Mouse (Mus musculus): Measurements from ENCODE around the gene Sema3e. TPM values are rescaled to one million over a fixed set of nuclear protein-coding genes. Genes with fewer than 3 reads are reported as not detected.

Sema3e gene
- polyA plus RNA-seq (2016; fragmentation: Nextera tagmentation; extraction: Ambion mirVana) = 2.0 and 2.1 TPM in 2 replicates

DNA sequence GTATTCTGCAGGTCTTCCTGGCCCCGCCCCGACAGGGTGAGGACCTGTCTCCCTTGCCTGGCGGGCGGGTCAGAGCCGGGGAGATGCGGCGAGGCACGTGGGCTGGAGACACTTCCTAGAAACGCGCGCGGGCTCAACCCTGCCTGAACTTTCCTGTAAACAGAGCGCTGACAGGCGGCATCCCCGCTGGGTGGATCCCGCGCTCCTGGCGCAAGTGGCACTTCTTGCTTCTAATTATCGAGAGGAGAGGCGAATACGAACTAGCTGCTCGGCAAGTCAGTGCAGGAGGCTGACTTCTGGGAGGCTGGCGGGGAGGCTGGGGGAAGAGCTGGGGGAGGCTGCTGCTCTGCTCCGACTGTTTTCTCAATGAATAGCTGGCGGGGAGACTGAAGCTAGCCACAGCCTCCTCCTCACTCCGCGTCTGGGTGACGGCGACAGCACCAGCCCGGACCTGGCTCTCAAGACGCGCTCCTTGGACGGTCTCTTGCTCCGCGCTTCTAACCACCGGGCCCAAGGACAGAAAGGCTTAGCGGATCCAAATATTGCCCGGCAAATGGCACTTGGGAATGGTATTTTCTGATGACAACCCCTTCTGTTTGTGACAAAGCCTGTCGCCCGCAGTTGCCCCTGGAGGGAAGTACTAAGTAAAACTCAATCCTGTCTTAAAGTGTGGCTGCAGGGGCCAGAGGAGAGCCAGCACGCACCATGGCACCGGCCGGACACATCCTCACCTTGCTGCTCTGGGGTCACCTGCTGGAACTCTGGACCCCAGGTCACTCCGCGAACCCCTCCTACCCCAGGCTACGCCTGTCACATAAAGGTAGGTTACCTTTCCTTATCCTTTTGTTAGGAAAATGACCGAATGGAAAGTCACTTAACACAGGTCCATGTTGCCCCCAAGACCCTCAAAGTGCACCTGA, at the start of gene Sema3e:
TSS of gene Sema3e (plus strand) at position 72 of the 920 bp plus-strand sequence.
- Histone ChIP-seq H3K9me3 (peaks cover 6% of the 10 kb centered on the region; the same call in 1 of the 2 replicates), H3K36me3 (no peaks in the 10 kb centered on the region), H3K27me3 (ENCODE audit: insufficient read depth, poor library complexity, severe bottlenecking) (peaks cover 17% of the 10 kb centered on the region), H3K4me1 (replicated peaks) (peaks cover 7% of the 10 kb centered on the region), H3K27ac (peak within 1 kb of the TSS; percentile 71), H3K4me3 (peak within 1 kb of the TSS; percentile 63)
- DNase-seq (ENCODE audit: low spot score) = peak; percentile 63
- under 1% methylated on average over 47 of the region's 47 CpGs for WGBS

DNA sequence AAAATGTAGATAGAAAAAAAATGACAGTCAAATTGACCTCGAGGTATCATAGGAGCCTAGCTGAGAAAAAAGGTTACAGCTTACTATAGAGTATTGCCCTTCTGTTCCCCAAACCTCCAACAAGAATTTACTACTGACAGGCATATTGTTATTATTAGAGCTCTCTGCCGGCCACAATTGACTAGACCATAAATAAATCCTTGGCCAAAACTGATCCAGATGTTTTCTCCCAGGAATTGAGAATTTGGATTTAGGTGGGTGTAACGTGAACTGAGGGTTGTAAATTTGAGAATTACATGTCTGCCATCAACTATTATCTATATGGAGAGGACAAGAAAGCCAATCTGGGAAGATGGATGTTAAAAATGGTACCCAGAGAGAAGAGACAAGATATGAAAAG, 47.5 kb upstream of the Sema3e start:
- WGBS = 72% methylated on average over 3 of the region's 3 CpGs
- H3K4me1 ChIP-seq (replicated peaks) = peaks cover 7% of the 10 kb centered on the region
- no peaks in the 10 kb centered on the region for H3K27me3 ChIP-seq (ENCODE audit: insufficient read depth, poor library complexity, severe bottlenecking)
- no peaks in the 10 kb centered on the region for H3K9me3 ChIP-seq
- H3K36me3 ChIP-seq = no peaks in the 10 kb centered on the region
- H3K27ac ChIP-seq = no peak overlapping the region
- H3K4me3 ChIP-seq = no peak overlapping the region
- DNase-seq (ENCODE audit: low spot score) = no peak

DNA sequence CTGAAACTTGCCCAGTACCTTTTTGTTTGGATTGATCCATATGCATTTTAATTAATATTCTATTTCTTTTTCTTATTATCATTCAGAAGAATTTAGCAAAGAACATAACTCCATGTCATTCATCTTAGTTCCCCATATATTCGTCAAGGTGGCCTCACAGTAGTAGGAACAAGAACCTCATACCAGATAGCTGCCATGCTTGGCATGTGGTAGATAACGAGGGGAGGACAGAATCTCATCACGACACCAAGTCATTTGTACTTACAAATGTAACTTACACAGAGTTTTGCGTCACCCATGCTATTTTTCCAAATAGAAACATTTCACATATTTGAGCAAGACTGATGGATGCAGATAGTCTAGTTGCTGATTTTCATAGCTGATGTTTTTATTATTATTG, 45.9 kb upstream of the Sema3e start:
- WGBS = 90% methylated on average over 4 of the region's 4 CpGs
- H3K27me3 ChIP-seq (ENCODE audit: insufficient read depth, poor library complexity, severe bottlenecking) = no peaks in the 10 kb centered on the region
- no peak overlapping the region for H3K4me3 ChIP-seq
- H3K4me1 ChIP-seq (replicated peaks) = peaks cover 10% of the 10 kb centered on the region
- H3K9me3 ChIP-seq = no peaks in the 10 kb centered on the region
- H3K36me3 ChIP-seq = no peaks in the 10 kb centered on the region
- no peak for DNase-seq (ENCODE audit: low spot score)
- no peak overlapping the region for H3K27ac ChIP-seq

DNA sequence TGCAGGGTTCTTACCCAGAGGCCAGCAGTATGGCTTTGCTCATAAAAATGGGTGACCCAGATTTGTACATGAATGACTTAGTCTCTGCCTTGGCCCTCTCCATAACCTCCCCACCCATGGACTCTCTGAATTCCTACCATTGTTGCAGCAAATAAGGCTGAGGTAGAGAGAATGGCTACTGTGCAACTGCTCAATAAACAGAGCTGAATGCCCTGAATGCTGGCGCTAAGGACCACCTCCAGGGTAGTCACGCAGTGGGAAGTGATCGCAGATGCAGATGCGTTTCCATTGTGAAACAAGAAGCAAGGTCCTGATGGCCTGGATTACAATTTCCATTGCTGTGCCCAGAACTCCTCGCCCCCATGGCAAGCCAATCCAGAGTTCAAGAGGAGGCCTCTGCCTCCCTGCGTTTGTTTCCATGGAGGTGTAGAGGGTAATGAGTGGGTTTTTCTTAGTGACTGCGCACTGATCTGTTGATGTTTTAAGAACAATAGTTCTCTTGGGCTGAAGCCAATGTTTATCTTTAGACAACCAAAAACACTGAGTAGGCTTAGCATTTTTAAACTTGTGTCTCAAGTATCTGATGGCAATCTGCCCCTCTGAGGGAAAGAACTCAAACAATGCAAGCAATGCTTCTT, 42.5 kb upstream of the Sema3e start:
- Histone ChIP-seq H3K27me3 (ENCODE audit: insufficient read depth, poor library complexity, severe bottlenecking) (no peaks in the 10 kb centered on the region), H3K4me1 (replicated peaks) (peaks cover 10% of the 10 kb centered on the region), H3K9me3 (no peaks in the 10 kb centered on the region), H3K4me3 (no peak overlapping the region), H3K36me3 (no peaks in the 10 kb centered on the region), H3K27ac (no peak overlapping the region)
- peak; percentile 21 for DNase-seq (ENCODE audit: low spot score)
- WGBS = 21% methylated on average over 7 of the region's 7 CpGs

DNA sequence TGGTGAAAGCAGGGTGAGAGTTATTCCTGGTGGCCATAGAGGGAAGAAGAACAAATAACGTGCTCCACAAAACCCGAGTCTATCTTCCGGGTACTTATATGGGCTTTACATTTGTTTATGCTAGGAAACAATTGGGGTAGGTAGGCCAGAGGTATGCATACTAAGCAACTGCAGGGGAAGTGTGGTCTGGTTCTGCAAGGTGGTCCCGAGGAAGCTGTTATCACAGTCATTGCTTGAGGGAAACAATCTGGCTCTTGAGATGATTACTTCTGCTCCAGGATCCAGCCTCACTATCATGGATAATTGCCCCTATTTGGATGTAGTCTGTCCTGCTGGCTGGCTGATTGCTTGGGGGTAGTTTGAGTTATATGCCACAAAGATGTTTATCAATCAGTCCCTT, 41.5 kb upstream of the Sema3e start:
- WGBS = 81% methylated on average over 4 of the region's 4 CpGs
- no peak for DNase-seq (ENCODE audit: low spot score)

DNA sequence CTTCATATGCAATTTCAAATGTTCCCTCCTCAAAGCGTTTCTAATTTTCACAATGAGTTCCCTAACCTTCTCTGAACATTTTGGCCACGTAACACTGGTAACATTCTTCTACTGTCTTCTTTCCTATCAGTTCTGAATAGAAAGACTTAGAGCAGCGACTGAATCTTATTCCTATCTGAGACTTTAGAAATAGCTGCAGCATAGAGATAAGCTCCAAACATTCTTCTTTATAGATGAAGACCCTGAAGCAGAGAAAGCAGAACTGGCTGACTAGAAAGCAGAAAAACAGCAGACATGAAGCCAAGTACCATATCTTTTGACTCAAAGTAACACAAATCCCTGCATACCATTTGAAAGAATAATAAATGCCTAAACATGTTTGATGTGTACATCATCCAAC, 39.4 kb upstream of the Sema3e start:
- DNase-seq (ENCODE audit: low spot score) = no peak
- WGBS = 87% methylated on average over 3 of the region's 3 CpGs
- H3K4me1 ChIP-seq (replicated peaks) = peaks cover 10% of the 10 kb centered on the region
- H3K27me3 ChIP-seq (ENCODE audit: insufficient read depth, poor library complexity, severe bottlenecking) = no peaks in the 10 kb centered on the region
- no peaks in the 10 kb centered on the region for H3K36me3 ChIP-seq
- no peak overlapping the region for H3K4me3 ChIP-seq
- H3K9me3 ChIP-seq = no peaks in the 10 kb centered on the region
- no peak overlapping the region for H3K27ac ChIP-seq

More for the DNA sequence above, 41.5 kb upstream of the Sema3e start:
- Histone ChIP-seq H3K27me3 (ENCODE audit: insufficient read depth, poor library complexity, severe bottlenecking) (no peaks in the 10 kb centered on the region), H3K4me3 (no peak overlapping the region), H3K36me3 (no peaks in the 10 kb centered on the region), H3K4me1 (replicated peaks) (peaks cover 10% of the 10 kb centered on the region), H3K9me3 (no peaks in the 10 kb centered on the region), H3K27ac (no peak overlapping the region)

DNA sequence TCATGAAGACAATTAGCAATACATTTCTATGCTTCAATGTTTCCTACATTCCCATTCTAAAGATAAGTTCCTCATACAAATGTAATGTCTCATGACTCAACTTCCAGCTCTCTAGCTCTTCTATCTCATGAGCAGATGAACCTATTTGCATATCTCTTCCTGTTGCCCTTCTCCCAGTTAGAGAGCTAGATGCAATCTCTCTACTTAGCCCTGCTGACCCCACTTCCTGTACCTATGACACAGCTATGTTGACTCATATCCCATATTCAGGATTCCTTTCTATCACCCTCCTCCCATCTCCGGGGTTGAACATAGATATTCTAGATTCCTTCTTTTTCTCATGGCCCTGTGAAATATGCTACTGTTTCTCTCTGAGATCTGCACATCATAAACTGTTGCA, 38.0 kb upstream of the Sema3e start:
- Histone ChIP-seq H3K9me3 (no peaks in the 10 kb centered on the region), H3K4me3 (no peak overlapping the region), H3K36me3 (no peaks in the 10 kb centered on the region), H3K4me1 (replicated peaks) (peaks cover 7% of the 10 kb centered on the region), H3K27ac (no peak overlapping the region), H3K27me3 (ENCODE audit: insufficient read depth, poor library complexity, severe bottlenecking) (no peaks in the 10 kb centered on the region)
- no peak for DNase-seq (ENCODE audit: low spot score)
- 74% methylated on average over 1 of the region's 1 CpGs for WGBS

DNA sequence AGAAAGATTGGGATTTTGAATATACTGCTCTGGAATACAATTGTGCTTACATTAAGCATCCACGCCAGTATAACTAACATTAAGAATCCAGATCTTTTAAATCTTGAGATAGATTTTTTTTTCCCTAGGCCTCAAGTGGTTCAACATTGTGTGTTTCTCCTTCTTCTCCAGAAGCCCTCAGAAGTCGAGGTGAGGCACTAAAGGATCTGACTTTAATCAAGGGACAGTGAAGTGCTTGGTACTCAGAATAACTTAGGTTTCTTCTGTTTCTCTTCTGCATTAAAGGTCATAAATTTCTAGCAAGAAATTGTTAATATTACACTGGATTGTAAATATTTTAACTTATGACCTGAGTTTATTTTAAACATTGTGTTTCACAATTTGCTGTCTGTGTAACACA, 37.1 kb upstream of the Sema3e start:
- Histone ChIP-seq H3K9me3 (no peaks in the 10 kb centered on the region), H3K27ac (no peak overlapping the region), H3K36me3 (no peaks in the 10 kb centered on the region), H3K4me1 (replicated peaks) (no peaks in the 10 kb centered on the region), H3K4me3 (no peak overlapping the region), H3K27me3 (ENCODE audit: insufficient read depth, poor library complexity, severe bottlenecking) (no peaks in the 10 kb centered on the region)
- 76% methylated on average over 2 of the region's 2 CpGs for WGBS
- DNase-seq (ENCODE audit: low spot score) = no peak

DNA sequence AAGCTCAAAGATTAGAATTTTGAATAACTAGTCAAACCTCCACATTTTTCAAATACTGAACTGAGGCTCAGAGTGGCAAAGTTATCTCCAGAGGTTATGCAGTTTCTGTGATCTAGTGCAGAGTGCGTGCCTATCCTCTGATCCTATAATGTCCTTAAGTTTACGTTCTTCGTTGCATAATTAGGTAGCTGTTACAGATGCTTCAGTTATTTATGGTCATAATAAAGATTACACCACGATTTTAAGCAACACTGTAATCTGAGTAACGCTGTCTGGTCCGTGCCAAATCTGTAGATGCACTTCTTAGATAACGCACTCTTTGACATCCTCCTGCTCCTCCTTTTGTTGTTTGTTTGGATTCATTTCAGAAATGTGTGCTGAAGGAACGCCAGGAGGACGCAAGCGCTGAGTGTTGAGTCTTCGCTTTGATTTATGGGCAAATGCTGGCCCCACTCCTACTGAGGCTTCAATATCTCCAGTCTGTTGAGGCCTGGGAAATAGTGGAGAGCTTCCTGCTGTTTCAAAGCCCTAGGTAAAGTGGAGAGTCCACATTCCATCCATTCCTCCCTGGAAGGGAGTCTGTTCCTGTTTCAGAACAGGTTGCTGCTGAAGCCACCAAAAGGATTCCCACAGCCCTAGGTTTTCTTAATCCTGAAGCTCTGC, 32.2 kb upstream of the Sema3e start:
- no peak for DNase-seq (ENCODE audit: low spot score)
- WGBS = 66% methylated on average over 11 of the region's 11 CpGs
- H3K27me3 ChIP-seq (ENCODE audit: insufficient read depth, poor library complexity, severe bottlenecking) = no peaks in the 10 kb centered on the region

DNA sequence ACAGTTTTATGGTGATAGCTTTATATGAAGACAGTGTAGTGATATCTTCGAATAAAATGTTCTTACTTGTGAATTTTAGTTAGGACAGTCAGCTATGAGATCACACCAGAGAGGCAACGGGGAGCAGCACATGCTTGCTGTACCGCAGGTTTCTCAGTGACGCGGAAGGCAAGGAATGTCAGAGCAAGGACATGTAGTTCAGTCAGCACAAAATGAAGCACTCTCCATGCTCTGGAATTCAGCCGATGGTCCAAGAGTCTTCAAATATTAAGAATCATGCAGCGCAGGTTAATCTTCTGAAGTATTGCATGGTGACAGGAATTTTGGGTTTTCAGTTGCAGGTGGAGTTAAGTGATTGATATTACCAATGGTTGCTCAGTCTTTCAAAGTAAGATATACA, 3.3 kb downstream of the Sema3e start:
- no peak for DNase-seq (ENCODE audit: low spot score)
- H3K9me3 ChIP-seq = no peaks in the 10 kb centered on the region
- H3K27ac ChIP-seq = no peak overlapping the region
- peaks cover 17% of the 10 kb centered on the region for H3K27me3 ChIP-seq (ENCODE audit: insufficient read depth, poor library complexity, severe bottlenecking)
- H3K4me1 ChIP-seq (replicated peaks) = peaks cover 7% of the 10 kb centered on the region
- WGBS = 94% methylated on average over 7 of the region's 7 CpGs
- H3K36me3 ChIP-seq = no peaks in the 10 kb centered on the region
- no peak overlapping the region for H3K4me3 ChIP-seq

More for the DNA sequence above, 32.2 kb upstream of the Sema3e start:
- no peaks in the 10 kb centered on the region for H3K4me1 ChIP-seq (replicated peaks)
- H3K9me3 ChIP-seq = no peaks in the 10 kb centered on the region
- no peaks in the 10 kb centered on the region for H3K36me3 ChIP-seq
- no peak overlapping the region for H3K27ac ChIP-seq
- H3K4me3 ChIP-seq = no peak overlapping the region

DNA sequence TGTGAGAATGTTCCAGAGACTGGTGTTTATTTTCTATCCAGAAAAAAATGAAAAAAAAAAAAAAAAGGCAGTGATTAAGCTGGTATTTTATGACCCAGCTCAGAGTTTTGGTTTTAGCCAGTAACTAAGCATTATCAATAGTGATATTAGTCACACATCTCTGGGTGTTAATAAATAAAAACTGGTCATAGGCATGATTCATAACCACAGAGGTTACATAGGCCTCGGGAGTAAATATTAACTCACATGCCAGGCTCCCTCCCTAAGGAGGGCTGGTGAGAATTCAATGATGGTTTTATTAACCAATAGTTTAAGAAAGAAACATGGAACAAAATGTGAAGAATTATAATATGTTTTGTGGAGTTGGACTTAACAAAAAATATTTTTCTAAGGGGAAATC, 5.7 kb downstream of the Sema3e start:
- Histone ChIP-seq H3K4me3 (no peak overlapping the region), H3K4me1 (replicated peaks) (peaks cover 4% of the 10 kb centered on the region), H3K27me3 (ENCODE audit: insufficient read depth, poor library complexity, severe bottlenecking) (peaks cover 11% of the 10 kb centered on the region), H3K9me3 (no peaks in the 10 kb centered on the region), H3K27ac (no peak overlapping the region), H3K36me3 (no peaks in the 10 kb centered on the region)
- WGBS = 93% methylated on average over 1 of the region's 1 CpGs
- DNase-seq (ENCODE audit: low spot score) = no peak

DNA sequence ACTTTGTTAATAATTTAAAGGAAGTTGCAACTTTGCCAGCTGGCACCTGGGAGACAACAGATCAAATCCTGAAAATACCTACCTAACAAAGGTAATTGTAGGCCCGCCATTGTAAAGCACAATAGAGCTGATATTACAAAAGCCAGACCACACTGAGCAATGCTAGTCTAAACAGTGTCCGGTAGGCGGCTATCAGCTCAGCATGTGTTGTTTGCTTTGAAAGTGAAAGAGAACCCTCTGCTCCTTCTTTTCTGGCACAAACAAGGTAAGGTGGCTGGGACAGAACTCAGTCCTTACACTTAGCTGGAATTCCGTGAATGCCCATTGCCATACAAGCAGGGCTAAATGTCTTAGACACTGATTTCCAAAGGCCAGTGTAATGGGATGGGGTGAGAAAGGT, 7.0 kb downstream of the Sema3e start:
- H3K4me3 ChIP-seq = no peak overlapping the region
- no peaks in the 10 kb centered on the region for H3K9me3 ChIP-seq
- H3K36me3 ChIP-seq = no peaks in the 10 kb centered on the region
- H3K4me1 ChIP-seq (replicated peaks) = no peaks in the 10 kb centered on the region
- WGBS = 5% methylated on average over 4 of the region's 4 CpGs
- no peak overlapping the region for H3K27ac ChIP-seq
- no peak for DNase-seq (ENCODE audit: low spot score)
- no peaks in the 10 kb centered on the region for H3K27me3 ChIP-seq (ENCODE audit: insufficient read depth, poor library complexity, severe bottlenecking)

DNA sequence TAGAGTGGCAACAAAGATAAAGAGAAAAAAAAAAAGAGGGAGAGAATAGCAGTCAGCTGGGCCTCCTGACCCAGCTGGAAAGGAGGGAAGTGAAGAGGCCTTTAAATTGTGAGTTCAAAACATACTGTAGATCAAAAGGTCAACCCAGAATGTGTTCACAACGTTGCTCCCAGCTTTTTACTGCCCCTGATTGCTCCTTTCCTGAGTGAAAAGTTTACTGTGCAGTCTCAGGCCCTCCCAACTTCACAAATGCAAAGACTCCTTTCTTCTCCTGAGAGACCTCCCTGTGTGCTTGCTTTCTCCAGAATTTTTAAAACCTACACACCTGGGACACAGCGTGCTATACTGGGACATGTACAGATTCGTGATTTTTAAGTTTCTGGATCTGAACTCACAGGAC, 8.2 kb downstream of the Sema3e start:
- Histone ChIP-seq H3K27ac (no peak overlapping the region), H3K4me3 (no peak overlapping the region), H3K4me1 (replicated peaks) (no peaks in the 10 kb centered on the region), H3K9me3 (no peaks in the 10 kb centered on the region), H3K36me3 (no peaks in the 10 kb centered on the region), H3K27me3 (ENCODE audit: insufficient read depth, poor library complexity, severe bottlenecking) (no peaks in the 10 kb centered on the region)
- DNase-seq (ENCODE audit: low spot score) = no peak
- 46% methylated on average over 3 of the region's 3 CpGs for WGBS
